Mouse (Mus musculus): ENCODE measurements around the gene P4ha1. TPM values are rescaled to one million over a fixed set of nuclear protein-coding genes. Genes with fewer than 3 reads are reported as not detected.
"Not testable (repeated sequence)": the region's sequence is repeated elsewhere in the genome, so short reads cannot be mapped to it uniquely, and the experiment has no call there.

Gene P4ha1
- total RNA-seq, 2 experiments from 2014 or later: 18.4 to 46.9 TPM

- no peak for ATAC-seq (replicated peaks; ENCODE audit: poor library complexity, severe bottlenecking)
Measured at GRCm38 (mm10) chr10:59365804-59366589, 42.9 kb downstream of the P4ha1 start.

- ATAC-seq (replicated peaks; ENCODE audit: poor library complexity, severe bottlenecking): no peak
Measured at GRCm38 (mm10) chr10:59366746-59367145, 43.6 kb downstream of the P4ha1 start.

- ATAC-seq (replicated peaks; ENCODE audit: poor library complexity, severe bottlenecking): no peak
Measured at GRCm38 (mm10) chr10:59367206-59367605, 44.1 kb downstream of the P4ha1 start.

GRCm38 (mm10) chr10:59368729-59369128, 45.6 kb downstream of the P4ha1 start:
- no peak for ATAC-seq (replicated peaks; ENCODE audit: poor library complexity, severe bottlenecking)

GRCm38 (mm10) chr10:59369426-59369825, 46.3 kb downstream of the P4ha1 start:
- peak; percentile 80 for ATAC-seq (replicated peaks; ENCODE audit: poor library complexity, severe bottlenecking)

GRCm38 (mm10) chr10:59377906-59378305, 54.8 kb downstream of the P4ha1 start:
- ATAC-seq (replicated peaks; ENCODE audit: poor library complexity, severe bottlenecking): no peak

GRCm38 (mm10) chr10:59378728-59379127, 55.6 kb downstream of the P4ha1 start:
- no peak for ATAC-seq (replicated peaks; ENCODE audit: poor library complexity, severe bottlenecking)

- no peak for ATAC-seq (replicated peaks; ENCODE audit: poor library complexity, severe bottlenecking)
Measured at GRCm38 (mm10) chr10:59379927-59380326, 56.8 kb downstream of the P4ha1 start.

GRCm38 (mm10) chr10:59380411-59380821, 57.3 kb downstream of the P4ha1 start:
- no peak for ATAC-seq (replicated peaks; ENCODE audit: poor library complexity, severe bottlenecking)

- not testable (repeated sequence) for ATAC-seq (replicated peaks; ENCODE audit: poor library complexity, severe bottlenecking)
Measured at GRCm38 (mm10) chr10:59381563-59381962, 58.5 kb downstream of the P4ha1 start.

GRCm38 (mm10) chr10:59386951-59387350, 63.9 kb downstream of the P4ha1 start:
- ATAC-seq (replicated peaks; ENCODE audit: poor library complexity, severe bottlenecking): no peak

- peak; percentile 87 for ATAC-seq (replicated peaks; ENCODE audit: poor library complexity, severe bottlenecking)
Measured at GRCm38 (mm10) chr10:59389652-59390051, 66.6 kb downstream of the P4ha1 start.

- ATAC-seq (replicated peaks; ENCODE audit: poor library complexity, severe bottlenecking): no peak; the same call in 1 of the 2 replicates
Measured at GRCm38 (mm10) chr10:59391907-59392306, 68.8 kb downstream of the P4ha1 start.

- peak; percentile 85 for ATAC-seq (replicated peaks; ENCODE audit: poor library complexity, severe bottlenecking)
Measured at GRCm38 (mm10) chr10:59395461-59395860, 72.4 kb downstream of the P4ha1 start, which contains the start of gene Gm10273. Gene Gm10273 (plus strand): TSS chr10:59395632.

GRCm38 (mm10) chr10:59402899-59403792, 80.0 kb downstream of the P4ha1 start, which contains the start of gene Pla2g12b:
Gene Pla2g12b (plus strand): TSS chr10:59403660.
- no peak for ATAC-seq (replicated peaks; ENCODE audit: poor library complexity, severe bottlenecking)

GRCm38 (mm10) chr10:59403793-59404149, 80.7 kb downstream of the P4ha1 start:
- ATAC-seq (replicated peaks; ENCODE audit: poor library complexity, severe bottlenecking): no peak

- ATAC-seq (replicated peaks; ENCODE audit: poor library complexity, severe bottlenecking): no peak
Measured at GRCm38 (mm10) chr10:59408499-59408898, 85.4 kb downstream of the P4ha1 start.

GRCm38 (mm10) chr10:59410264-59410663, 87.2 kb downstream of the P4ha1 start:
- ATAC-seq (replicated peaks; ENCODE audit: poor library complexity, severe bottlenecking): no peak

GRCm38 (mm10) chr10:59413711-59414110, 90.6 kb downstream of the P4ha1 start:
- no peak for ATAC-seq (replicated peaks; ENCODE audit: poor library complexity, severe bottlenecking)

- ATAC-seq (replicated peaks; ENCODE audit: poor library complexity, severe bottlenecking): no peak
Measured at GRCm38 (mm10) chr10:59416623-59417022, 93.5 kb downstream of the P4ha1 start.

GRCm38 (mm10) chr10:59419516-59419915, 96.4 kb downstream of the P4ha1 start:
- ATAC-seq (replicated peaks; ENCODE audit: poor library complexity, severe bottlenecking): no peak

All from granulocyte monocyte progenitor cell, adult 5-6 weeks (primary cell).